Mouse (Mus musculus): ENCODE data around the gene Ikbkg. TPM values are rescaled to one million over a fixed set of nuclear protein-coding genes. Genes with fewer than 3 reads are reported as not detected.
"Not testable (repeated sequence)": the region's sequence is repeated elsewhere in the genome, so short reads cannot be mapped to it uniquely, and the experiment has no call there.

The Ikbkg gene
- 21.5 and 22.1 TPM in 2 replicates for polyA plus RNA-seq (2014; fragmentation: Nextera tagmentation; extraction: Ambion mirVana)

DNA sequence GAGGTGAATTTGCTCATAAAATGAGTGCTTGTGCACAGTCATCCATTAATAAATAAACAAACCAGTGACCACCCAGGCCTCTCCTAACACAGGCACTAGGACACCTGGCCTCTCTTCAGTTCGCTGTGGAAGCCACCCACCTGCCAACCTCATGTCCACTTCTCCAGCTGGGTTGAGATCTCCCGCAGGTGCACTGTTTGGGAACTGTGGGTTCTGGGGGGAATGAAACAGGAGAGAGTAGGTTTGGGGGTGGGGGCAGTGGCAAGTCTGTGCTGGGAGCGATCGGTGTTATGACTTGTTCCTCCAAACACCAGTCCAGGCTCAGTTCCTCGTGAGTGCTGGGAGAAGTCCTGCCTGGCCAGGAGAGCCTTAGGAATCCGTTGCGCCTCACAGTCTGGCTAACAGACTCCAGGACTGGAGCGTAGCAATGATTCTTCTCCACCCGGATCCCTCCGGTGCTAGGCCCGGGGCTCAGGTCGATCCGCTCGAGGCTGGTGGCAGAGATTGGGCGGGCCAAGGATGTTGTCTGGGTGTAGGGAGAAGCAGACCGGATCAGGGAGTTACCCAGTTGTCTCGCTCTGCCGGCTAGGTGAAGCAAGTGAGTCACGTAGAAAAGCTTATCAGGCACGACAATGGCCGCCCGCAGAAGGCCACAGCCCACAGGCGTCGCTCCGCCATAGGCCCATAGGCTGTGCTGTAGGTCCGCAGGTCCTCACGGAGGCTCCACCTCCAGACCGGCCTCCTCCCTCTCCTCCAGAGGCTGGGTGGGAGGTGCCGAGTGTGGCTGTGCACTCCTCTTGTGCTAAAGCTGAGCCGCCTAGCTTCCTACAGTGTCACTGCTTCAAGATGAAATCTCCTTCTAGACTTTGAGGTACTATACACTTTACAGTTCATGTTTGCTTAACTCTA lies at the start of gene Ikbkg, which contains the start of gene Fam3a:
Ikbkg (plus strand) TSS at position 756 of the 909 bp plus-strand sequence.
Fam3a (minus strand) TSS at position 738 of the 909 bp plus-strand sequence.
- H3K9me3 ChIP-seq (ENCODE audit: control insufficient read depth, low read length) = no peaks in the 10 kb centered on the region
- WGBS = 16% methylated on average over 30 of the region's 30 CpGs
- H3K27ac ChIP-seq (replicated peaks in 1 of 2; ENCODE audit: control insufficient read depth in 1 of 2, insufficient read depth in 1 of 2, low read depth in 2 of 2, low read length in 2 of 2) = peak within 1 kb of the TSS; percentile 71 to 87
- peak within 1 kb of the TSS; percentile 74 for H3K4me2 ChIP-seq (ENCODE audit: low read length)
- peak within 1 kb of the TSS; percentile 85 for H3K9ac ChIP-seq (ENCODE audit: low read length)
- no peaks in the 10 kb centered on the region for H3K27me3 ChIP-seq (ENCODE audit: control insufficient read depth, insufficient read depth, low read length)
- peak; percentile 99 for ATAC-seq (ENCODE audit: insufficient number of reproducible peaks, insufficient read depth, low FRiP score, low read depth)
- peaks cover 0 to 5% of the 10 kb centered on the region in 2 experiments; a peak in 1 of 4 replicates for H3K4me1 ChIP-seq (ENCODE audit: control insufficient read depth in 2 of 2, insufficient read depth in 2 of 2, low read length in 2 of 2)
- peak within 1 kb of the TSS; percentile 54 to 55 for H3K4me3 ChIP-seq (ENCODE audit: control insufficient read depth in 1 of 2, insufficient read depth in 1 of 2, low read depth in 1 of 2, low read length in 2 of 2)
- H3K36me3 ChIP-seq (ENCODE audit: control insufficient read depth, insufficient read depth, low read length) = no peaks in the 10 kb centered on the region

DNA sequence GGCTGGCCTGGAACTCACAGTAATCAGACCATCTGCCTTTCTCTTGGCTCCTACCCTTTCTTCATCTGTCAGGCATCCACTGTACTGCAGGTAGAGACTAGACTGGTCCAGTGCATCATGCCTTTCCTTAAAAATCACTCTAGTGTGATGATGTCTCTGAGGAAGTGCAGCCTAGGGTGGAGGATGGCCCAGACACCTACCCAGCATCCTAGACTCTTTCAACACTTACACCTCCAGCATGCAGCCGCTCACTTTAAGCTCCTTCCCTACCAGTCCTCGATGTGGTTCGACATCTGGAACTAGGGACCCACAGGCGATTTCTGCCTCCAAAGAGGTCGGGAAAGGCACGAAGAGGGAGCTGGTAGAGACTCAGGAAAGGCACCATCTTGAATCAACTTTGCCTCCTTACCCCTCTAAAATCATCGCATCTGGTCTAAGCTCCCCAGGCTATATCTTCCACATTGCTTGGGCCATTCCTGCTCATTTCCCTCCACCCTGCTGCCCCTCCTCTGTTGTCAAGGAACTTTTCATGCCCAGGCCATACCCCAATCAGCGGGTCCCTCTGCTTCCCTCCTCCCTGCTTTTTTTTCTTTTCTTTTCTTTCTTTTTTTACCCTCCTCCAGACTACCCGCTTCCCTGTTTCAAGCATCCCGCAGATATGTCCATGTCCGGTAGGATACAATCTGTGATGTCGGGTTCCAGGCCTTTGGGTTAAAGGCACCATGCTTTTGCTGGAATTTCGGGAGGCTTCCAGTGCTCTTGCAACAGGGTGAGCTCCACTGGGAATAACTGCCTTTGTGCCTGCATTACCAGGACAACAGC lies 40.2 kb upstream of the Ikbkg start:
- no peaks in the 10 kb centered on the region for H3K9me3 ChIP-seq (ENCODE audit: control insufficient read depth, low read length)

DNA sequence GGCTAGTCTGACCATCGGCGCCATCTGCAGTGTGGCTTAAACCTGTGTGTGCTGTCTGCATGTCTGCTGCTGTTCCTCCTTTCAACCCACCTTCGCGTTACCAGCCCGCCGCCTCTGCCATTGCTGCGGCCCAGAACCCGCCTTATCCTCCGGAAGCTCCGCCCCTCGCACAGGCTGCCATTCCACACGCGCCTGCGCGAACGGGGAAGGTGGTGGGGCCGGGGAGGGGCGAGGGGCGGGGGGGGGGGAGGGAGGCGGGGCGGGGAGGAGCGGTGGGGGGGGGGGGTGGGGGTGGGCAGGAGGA lies 39.7 kb upstream of the Ikbkg start, which contains the start of gene Lage3:
Lage3 (minus strand) TSS at position 152 of the 304 bp plus-strand sequence.
- Histone ChIP-seq H3K4me2 (ENCODE audit: low read length) (peak within 1 kb of the TSS; percentile 69), H3K27me3 (ENCODE audit: control insufficient read depth, insufficient read depth, low read length) (no peaks in the 10 kb centered on the region), H3K9me3 (ENCODE audit: control insufficient read depth, low read length) (no peaks in the 10 kb centered on the region), H3K9ac (ENCODE audit: low read length) (peak within 1 kb of the TSS; percentile 68), H3K36me3 (ENCODE audit: control insufficient read depth, insufficient read depth, low read length) (no peaks in the 10 kb centered on the region), H3K4me1 (ENCODE audit: control insufficient read depth in 2 of 2, insufficient read depth in 2 of 2, low read length in 2 of 2) (no peaks in the 10 kb centered on the region; a peak in 1 of 4 replicates), H3K27ac (replicated peaks in 1 of 2; ENCODE audit: control insufficient read depth in 1 of 2, insufficient read depth in 1 of 2, low read depth in 2 of 2, low read length in 2 of 2) (peak within 1 kb of the TSS; percentile 35 to 44; a peak in 3 of 4 replicates), H3K4me3 (ENCODE audit: control insufficient read depth in 1 of 2, insufficient read depth in 1 of 2, low read depth in 1 of 2, low read length in 2 of 2) (peak within 1 kb of the TSS; percentile 50 to 65)
- ATAC-seq (ENCODE audit: insufficient number of reproducible peaks, insufficient read depth, low FRiP score, low read depth) = peak; percentile 79
- WGBS = 7% methylated on average over 13 of the region's 22 CpGs

More for the DNA sequence above, 40.2 kb upstream of the Ikbkg start:
- H3K27ac ChIP-seq (replicated peaks in 1 of 2; ENCODE audit: control insufficient read depth in 1 of 2, insufficient read depth in 1 of 2, low read depth in 2 of 2, low read length in 2 of 2) = peak overlapping the region; percentile 35 to 44; a peak in 3 of 4 replicates
- ATAC-seq (ENCODE audit: insufficient number of reproducible peaks, insufficient read depth, low FRiP score, low read depth) = no peak
- H3K27me3 ChIP-seq (ENCODE audit: control insufficient read depth, insufficient read depth, low read length) = no peaks in the 10 kb centered on the region
- no peaks in the 10 kb centered on the region; a peak in 1 of 4 replicates for H3K4me1 ChIP-seq (ENCODE audit: control insufficient read depth in 2 of 2, insufficient read depth in 2 of 2, low read length in 2 of 2)
- H3K36me3 ChIP-seq (ENCODE audit: control insufficient read depth, insufficient read depth, low read length) = no peaks in the 10 kb centered on the region
- 28% methylated on average over 13 of the region's 13 CpGs for WGBS
- H3K4me3 ChIP-seq (ENCODE audit: control insufficient read depth in 1 of 2, insufficient read depth in 1 of 2, low read depth in 1 of 2, low read length in 2 of 2) = peak overlapping the region; percentile 50 to 65
- peak overlapping the region; percentile 68 for H3K9ac ChIP-seq (ENCODE audit: low read length)
- peak overlapping the region; percentile 69 for H3K4me2 ChIP-seq (ENCODE audit: low read length)

DNA sequence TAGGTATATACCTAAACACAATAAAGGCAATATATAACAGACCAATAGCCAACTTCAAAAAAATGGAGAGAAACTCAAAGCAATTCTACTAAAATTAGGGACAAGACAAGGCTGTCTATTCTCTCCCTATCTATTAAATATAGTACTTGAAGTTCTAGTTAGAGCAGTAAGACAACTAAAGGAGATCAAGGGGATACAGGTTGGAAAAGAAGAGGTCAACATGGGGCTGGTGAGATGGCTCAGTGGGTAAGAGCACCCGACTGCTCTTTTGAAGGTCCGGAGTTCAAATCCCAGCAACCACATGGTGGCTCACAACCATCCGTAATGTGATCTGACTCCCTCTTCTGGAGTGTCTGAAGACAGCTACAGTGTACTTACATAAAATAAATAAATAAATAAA lies 36.0 kb upstream of the Ikbkg start:
- H3K27me3 ChIP-seq (ENCODE audit: control insufficient read depth, insufficient read depth, low read length); H3K4me3 ChIP-seq (ENCODE audit: control insufficient read depth in 1 of 2, insufficient read depth in 1 of 2, low read depth in 1 of 2, low read length in 2 of 2); H3K4me2 ChIP-seq (ENCODE audit: low read length); ATAC-seq (ENCODE audit: insufficient number of reproducible peaks, insufficient read depth, low FRiP score, low read depth); H3K36me3 ChIP-seq (ENCODE audit: control insufficient read depth, insufficient read depth, low read length); H3K27ac ChIP-seq (replicated peaks in 1 of 2; ENCODE audit: control insufficient read depth in 1 of 2, insufficient read depth in 1 of 2, low read depth in 2 of 2, low read length in 2 of 2); H3K4me1 ChIP-seq (ENCODE audit: control insufficient read depth in 2 of 2, insufficient read depth in 2 of 2, low read length in 2 of 2); H3K9ac ChIP-seq (ENCODE audit: low read length); H3K9me3 ChIP-seq (ENCODE audit: control insufficient read depth, low read length): not testable (repeated sequence)
- WGBS = 90% methylated on average over 2 of the region's 3 CpGs

DNA sequence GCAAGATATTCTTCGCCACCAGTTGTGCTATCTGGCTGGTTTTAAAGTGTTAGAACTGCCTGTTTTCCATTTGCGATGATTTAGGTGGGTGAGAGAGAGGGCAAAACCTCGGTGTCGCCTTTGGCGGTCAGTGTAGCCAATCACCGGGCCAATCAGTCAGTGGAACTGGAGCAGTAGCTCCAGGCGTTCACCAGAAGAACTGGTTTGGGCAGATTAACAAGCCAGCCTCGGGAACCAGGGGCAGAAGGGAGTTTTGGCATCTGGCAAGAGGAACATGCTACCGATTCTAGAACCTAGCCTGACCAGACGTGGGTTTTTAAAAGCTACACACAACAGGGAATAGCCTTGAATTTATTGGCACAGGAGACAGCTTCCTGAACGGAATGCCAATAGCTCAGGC lies 33.9 kb upstream of the Ikbkg start:
- no peaks in the 10 kb centered on the region for H3K9me3 ChIP-seq (ENCODE audit: control insufficient read depth, low read length)
- ATAC-seq (ENCODE audit: insufficient number of reproducible peaks, insufficient read depth, low FRiP score, low read depth) = no peak

DNA sequence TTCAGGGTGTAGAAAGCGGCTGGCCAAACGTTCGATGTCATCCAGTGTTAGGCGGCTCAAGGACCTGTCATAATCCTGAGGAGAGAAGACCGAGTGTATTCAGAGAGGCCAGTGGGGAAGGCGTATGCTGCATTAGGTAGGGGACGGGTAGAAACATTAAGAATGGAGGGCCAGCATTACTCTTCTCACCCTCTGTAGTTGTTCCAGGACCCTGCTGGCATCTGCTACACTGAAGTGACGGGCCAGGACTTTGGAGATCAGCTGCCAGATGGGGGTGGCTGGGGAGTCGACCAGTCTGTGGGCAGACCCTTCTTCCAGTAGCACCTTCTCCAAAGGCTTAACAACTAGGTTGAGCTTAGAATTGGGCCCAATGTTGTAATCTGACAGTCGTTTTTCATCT lies 25.6 kb upstream of the Ikbkg start:
- no peaks in the 10 kb centered on the region for H3K27me3 ChIP-seq (ENCODE audit: control insufficient read depth, insufficient read depth, low read length)
- H3K4me2 ChIP-seq (ENCODE audit: low read length) = peak overlapping the region; percentile 68
- peak overlapping the region; percentile 62 to 64 for H3K4me3 ChIP-seq (ENCODE audit: control insufficient read depth in 1 of 2, insufficient read depth in 1 of 2, low read depth in 1 of 2, low read length in 2 of 2)
- peaks cover 28% of the 10 kb centered on the region for H3K36me3 ChIP-seq (ENCODE audit: control insufficient read depth, insufficient read depth, low read length)
- H3K27ac ChIP-seq (replicated peaks in 1 of 2; ENCODE audit: control insufficient read depth in 1 of 2, insufficient read depth in 1 of 2, low read depth in 2 of 2, low read length in 2 of 2) = no peak overlapping the region
- peak overlapping the region; percentile 85 for H3K9ac ChIP-seq (ENCODE audit: low read length)
- 54% methylated on average over 10 of the region's 10 CpGs for WGBS
- no peak for ATAC-seq (ENCODE audit: insufficient number of reproducible peaks, insufficient read depth, low FRiP score, low read depth)
- H3K9me3 ChIP-seq (ENCODE audit: control insufficient read depth, low read length) = no peaks in the 10 kb centered on the region
- H3K4me1 ChIP-seq (ENCODE audit: control insufficient read depth in 2 of 2, insufficient read depth in 2 of 2, low read length in 2 of 2) = peaks cover 0 to 7% of the 10 kb centered on the region in 2 experiments; a peak in 2 of 4 replicates

More for the DNA sequence above, 33.9 kb upstream of the Ikbkg start:
- Histone ChIP-seq H3K4me2 (ENCODE audit: low read length) (no peak overlapping the region), H3K36me3 (ENCODE audit: control insufficient read depth, insufficient read depth, low read length) (no peaks in the 10 kb centered on the region), H3K4me1 (ENCODE audit: control insufficient read depth in 2 of 2, insufficient read depth in 2 of 2, low read length in 2 of 2) (no peaks in the 10 kb centered on the region), H3K9ac (ENCODE audit: low read length) (no peak overlapping the region), H3K27ac (replicated peaks in 1 of 2; ENCODE audit: control insufficient read depth in 1 of 2, insufficient read depth in 1 of 2, low read depth in 2 of 2, low read length in 2 of 2) (no peak overlapping the region), H3K4me3 (ENCODE audit: control insufficient read depth in 1 of 2, insufficient read depth in 1 of 2, low read depth in 1 of 2, low read length in 2 of 2) (no peak overlapping the region), H3K27me3 (ENCODE audit: control insufficient read depth, insufficient read depth, low read length) (no peaks in the 10 kb centered on the region)
- WGBS = 39% methylated on average over 11 of the region's 11 CpGs

DNA sequence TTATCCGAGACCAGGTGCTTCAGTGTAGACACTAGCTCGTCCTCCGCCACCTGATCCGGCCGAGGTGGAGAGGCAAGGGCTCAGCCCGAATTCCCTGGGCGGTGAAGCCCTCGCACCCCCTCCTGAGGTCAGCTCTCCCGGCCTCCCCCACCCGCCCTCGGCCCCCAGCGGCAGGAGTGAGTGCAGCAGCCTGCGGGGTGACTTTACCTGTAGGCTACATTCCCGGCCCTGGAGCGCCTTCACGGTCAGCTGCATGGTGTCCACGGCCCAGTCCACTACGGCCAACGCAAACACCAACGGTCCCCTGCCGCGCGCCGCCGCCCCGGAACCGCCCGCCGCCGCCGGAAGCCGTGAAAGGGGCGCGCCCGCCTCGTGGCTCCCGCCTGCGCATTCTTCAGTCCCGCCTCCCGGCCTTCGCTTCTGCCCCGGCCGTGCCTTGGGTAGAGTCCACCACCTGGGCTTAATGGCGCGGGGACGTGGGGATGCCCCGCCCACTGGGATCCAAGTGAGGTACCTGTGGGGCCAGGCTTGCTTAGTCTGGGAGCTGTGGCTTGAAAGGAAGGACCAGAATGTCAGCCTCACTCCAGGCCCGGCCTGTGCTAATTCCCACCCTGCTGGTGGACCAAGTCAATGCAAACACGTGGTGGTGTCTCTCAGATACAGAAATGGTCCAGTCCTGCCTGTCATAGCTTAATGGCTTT lies 24.7 kb upstream of the Ikbkg start:
- Histone ChIP-seq H3K4me1 (ENCODE audit: control insufficient read depth in 2 of 2, insufficient read depth in 2 of 2, low read length in 2 of 2) (peaks cover 0 to 7% of the 10 kb centered on the region in 2 experiments; a peak in 2 of 4 replicates), H3K27ac (replicated peaks in 1 of 2; ENCODE audit: control insufficient read depth in 1 of 2, insufficient read depth in 1 of 2, low read depth in 2 of 2, low read length in 2 of 2) (peak overlapping the region; percentile 56 to 73; a peak in 3 of 4 replicates), H3K4me3 (ENCODE audit: control insufficient read depth in 1 of 2, insufficient read depth in 1 of 2, low read depth in 1 of 2, low read length in 2 of 2) (peak overlapping the region; percentile 62 to 64), H3K27me3 (ENCODE audit: control insufficient read depth, insufficient read depth, low read length) (no peaks in the 10 kb centered on the region), H3K9me3 (ENCODE audit: control insufficient read depth, low read length) (no peaks in the 10 kb centered on the region), H3K4me2 (ENCODE audit: low read length) (peak overlapping the region; percentile 68), H3K36me3 (ENCODE audit: control insufficient read depth, insufficient read depth, low read length) (peaks cover 28% of the 10 kb centered on the region), H3K9ac (ENCODE audit: low read length) (peak overlapping the region; percentile 85)
- ATAC-seq (ENCODE audit: insufficient number of reproducible peaks, insufficient read depth, low FRiP score, low read depth) = peak; percentile 67
- 10% methylated on average over 46 of the region's 49 CpGs for WGBS

Data from heart, embryonic 14.5 days (tissue).